Mouse (Mus musculus) E14TG2a.4 (cell line): ENCODE results near the gene Dcpp2.

Experiments used
- CTCF ChIP-seq: conservative IDR thresholded peaks from 2 replicates; pipeline ENCODE4 v1.5.1; 2014; ENCODE audit warnings: low read length
- NANOG ChIP-seq: IDR thresholded peaks from 2 replicates; pipeline ENCODE4 v1.6.1; 2014; ENCODE audit warnings: borderline replicate concordance, low read length, mixed read lengths

- TF ChIP-seq CTCF: no peak
- no peak for TF ChIP-seq NANOG
Measured at GRCm38 (mm10) chr17:23862926-23863325, 17.8 kb upstream of the Dcpp2 start.
